Mouse (Mus musculus) spleen, adult 2 months (tissue): ENCODE data around the gene Scube1. TPM values are rescaled to one million over a fixed set of nuclear protein-coding genes. Genes with fewer than 3 reads are reported as not detected.

Experiments used
- DNase-seq, 2 experiments: peaks; one replicate each; pipeline versions ENCODE4 v3.0.0 to v3.0.0-alpha.2; 2012 to 2021; ENCODE audit warnings: low spot score in 2 of 2, low read depth in 1 of 2
- H3K27ac ChIP-seq: fragments of 200-500 bp; 2 replicates; pipeline ENCODE4 v1.5.1; 2012; ENCODE audit warnings: low read length, inconsistent platforms; ENCODE audit not compliant: insufficient read depth
- H3K27me3 ChIP-seq: fragments of 200-500 bp; 2 replicates; pipeline ENCODE4 v1.6.1; 2012; ENCODE audit warnings: mild to moderate bottlenecking, moderate library complexity, low read length, inconsistent platforms; ENCODE audit not compliant: control insufficient read depth, insufficient read depth
- H3K36me3 ChIP-seq: fragments of 200-500 bp; 2 replicates; pipeline ENCODE4 v1.6.1; 2012; ENCODE audit warnings: mild to moderate bottlenecking, low read length, inconsistent platforms; ENCODE audit not compliant: control insufficient read depth, insufficient read depth
- H3K4me1 ChIP-seq: fragments of 200-500 bp; 2 replicates; pipeline ENCODE4 v1.6.1; 2011; ENCODE audit warnings: inconsistent platforms; ENCODE audit not compliant: control insufficient read depth, insufficient read depth, insufficient read length
- H3K4me3 ChIP-seq: fragments of 200-500 bp; 2 replicates; pipeline ENCODE4 v1.5.1; 2011; ENCODE audit warnings: mild to moderate bottlenecking, inconsistent platforms; ENCODE audit not compliant: insufficient read depth, insufficient read length; ENCODE audit errors: extremely low read depth
- CTCF ChIP-seq: fragments of 200-500 bp; IDR thresholded peaks from 2 replicates; pipeline ENCODE4 v1.5.1; 2011; ENCODE audit warnings: mild to moderate bottlenecking, inconsistent platforms; ENCODE audit not compliant: insufficient read depth, insufficient read length, insufficient replicate concordance; ENCODE audit errors: extremely low read depth
- POLR2A ChIP-seq: fragments of 200-500 bp; IDR thresholded peaks from 2 replicates; pipeline ENCODE4 v1.6.1; 2011; ENCODE audit warnings: low read depth, low read length, inconsistent platforms
- WGBS: fragments of 180-500 bp; shearing (Covaris S2); methylation state at CpG from one replicate; pipeline ENCODE4 v1.1.7; 2018; 5-methylcytosine and 5-hydroxymethylcytosine counted together
- polyA plus RNA-seq: library from polyadenylated mRNA; depleted of rRNA; stranded (reverse); fragments of >200 nt; gene quantifications from 2 replicates; pipeline ENCODE4 v1.2.3, GENCODE M21; 2012; rRNA removed

Gene Scube1
- polyA plus RNA-seq, 1 experiment, result 8.8 TPM

- DNase-seq, result peak in 1 of 2 experiments; percentile 32
- Histone ChIP-seq H3K4me3 (peak overlapping the region; percentile 81), H3K36me3 (no peaks in the 10 kb centered on the region), H3K27me3 (no peaks in the 10 kb centered on the region), H3K27ac (peak overlapping the region; percentile 91), H3K4me1 (peaks cover 7% of the 10 kb centered on the region; the same call in 1 of the 2 replicates)
- TF ChIP-seq POLR2A, result no peak
- no peak for TF ChIP-seq CTCF
- 3% methylated on average over 27 of the region's 27 CpGs for WGBS
Measured at GRCm38 (mm10) chr15:83563857-83564651, 160.8 kb downstream of the Scube1 start.

- Histone ChIP-seq H3K36me3 (no peaks in the 10 kb centered on the region), H3K4me1 (peaks cover 7% of the 10 kb centered on the region; the same call in 1 of the 2 replicates), H3K27ac (peak within 1 kb of the TSS; percentile 91), H3K27me3 (no peaks in the 10 kb centered on the region), H3K4me3 (peak within 1 kb of the TSS; percentile 81)
- TF ChIP-seq CTCF (no peak), POLR2A (no peak)
- DNase-seq, result peak in 1 of 2 experiments; percentile 74
- WGBS, result under 1% methylated on average over 28 of the region's 28 CpGs
Measured at GRCm38 (mm10) chr15:83563327-83563856, 161.4 kb downstream of the Scube1 start, which contains the start of the genes Tspo and Mcat. TSS of gene Tspo (plus strand) at chr15:83563592. TSS of gene Mcat (minus strand) at chr15:83563787.

- H3K4me1 ChIP-seq, result peaks cover 7% of the 10 kb centered on the region; the same call in 1 of the 2 replicates
- H3K27ac ChIP-seq, result peak overlapping the region; percentile 91
- no peaks in the 10 kb centered on the region for H3K27me3 ChIP-seq
- TF ChIP-seq POLR2A (peak; percentile 28), CTCF (no peak)
- H3K4me3 ChIP-seq, result peak overlapping the region; percentile 81
- no peaks in the 10 kb centered on the region for H3K36me3 ChIP-seq
- 16% methylated on average over 15 of the region's 15 CpGs for WGBS
- DNase-seq, result peak; percentile 58 to 77
Measured at GRCm38 (mm10) chr15:83562626-83563270, 162.1 kb downstream of the Scube1 start.

DNA sequence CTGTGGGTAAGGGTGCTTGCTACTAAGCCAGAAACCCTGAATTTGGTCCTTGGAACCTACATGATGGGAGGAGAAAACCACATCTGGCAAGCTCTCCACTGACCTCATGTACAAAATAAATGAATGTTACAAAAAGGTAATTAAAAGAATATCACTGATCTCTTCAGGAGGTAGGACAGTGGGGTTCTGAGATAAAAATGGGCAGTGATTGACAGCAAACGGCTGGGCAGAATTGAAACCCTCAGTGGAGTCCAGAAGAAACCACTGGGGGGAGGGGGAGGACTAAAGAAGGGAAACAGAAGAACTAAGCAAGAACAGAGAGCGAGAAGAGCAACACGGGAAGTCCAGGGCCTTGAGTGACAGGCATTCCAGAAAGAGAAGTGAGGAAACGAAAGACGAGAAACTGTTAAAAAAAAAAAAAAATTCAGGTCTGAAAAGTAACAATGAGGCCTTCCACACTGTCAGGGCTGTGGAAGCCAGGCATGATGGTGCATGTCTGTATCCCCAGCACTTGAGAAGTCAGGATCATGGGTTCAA is 163.8 kb downstream of the Scube1 start:
- Histone ChIP-seq H3K36me3 (no peaks in the 10 kb centered on the region), H3K27me3 (no peaks in the 10 kb centered on the region), H3K27ac (no peak overlapping the region), H3K4me3 (no peak overlapping the region), H3K4me1 (peaks cover 9% of the 10 kb centered on the region; the same call in 1 of the 2 replicates)
- no peak for TF ChIP-seq POLR2A
- WGBS, result 30% methylated on average over 5 of the region's 5 CpGs
- no peak for DNase-seq

GRCm38 (mm10) chr15:83555161-83555974 is 169.5 kb downstream of the Scube1 start:
- peak overlapping the region; percentile 95 for H3K4me3 ChIP-seq
- H3K36me3 ChIP-seq, result no peaks in the 10 kb centered on the region; the same call in 1 of the 2 replicates
- H3K27me3 ChIP-seq, result no peaks in the 10 kb centered on the region
- TF ChIP-seq POLR2A (peak; percentile 59), CTCF (no peak)
- peaks cover 5% of the 10 kb centered on the region; the same call in 1 of the 2 replicates for H3K4me1 ChIP-seq
- DNase-seq, result peak; percentile 64 to 83
- H3K27ac ChIP-seq, result peak overlapping the region; percentile 91
- WGBS, result under 1% methylated on average over 73 of the region's 74 CpGs

Other genes with a start within 250 kb of the Scube1 start
- 4.4 TPM in 2 replicates for gene Ttll1, start 214.1 kb downstream of the Scube1 start, polyA plus RNA-seq
- gene Bik, start 198.2 kb downstream of the Scube1 start, polyA plus RNA-seq, result 3.7 and 4.7 TPM in 2 replicates
- gene Tspo, start 161.4 kb downstream of the Scube1 start, polyA plus RNA-seq, result 257 and 293 TPM in 2 replicates
- gene Mcat, start 161.2 kb downstream of the Scube1 start, polyA plus RNA-seq, result 19.1 and 20.9 TPM in 2 replicates
- 19.9 and 23.6 TPM in 2 replicates for gene Ttll12, start 129.9 kb downstream of the Scube1 start, polyA plus RNA-seq
- gene Mpped1, start 54.4 kb upstream of the Scube1 start, polyA plus RNA-seq, result 1.1 and 1.5 TPM in 2 replicates